8 mouse cellular contexts compared by ENCODE assay signal in the genomic region with DNA sequence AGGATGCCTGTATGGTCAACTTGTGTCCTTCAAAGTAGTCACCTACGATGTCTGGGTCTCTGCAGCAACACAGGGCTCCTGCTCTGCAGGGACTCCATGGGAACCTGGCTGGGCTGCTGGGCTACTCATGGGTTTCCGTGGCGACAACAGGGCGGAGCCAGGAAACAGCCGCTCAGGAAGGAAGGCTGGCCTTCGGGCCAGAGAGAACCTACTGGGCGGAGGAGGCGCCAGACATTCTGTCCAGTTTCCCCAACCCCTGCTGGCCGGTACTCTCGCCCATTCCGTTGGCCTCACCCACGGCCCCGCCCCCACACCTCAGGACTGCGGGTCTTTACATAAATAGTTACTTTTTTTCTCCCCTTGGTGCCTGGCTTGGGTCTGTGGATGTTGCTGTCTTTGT. TPM values are rescaled to one million over a fixed set of nuclear protein-coding genes. Genes with fewer than 3 reads are reported as not detected.
DNase-seq lines count a peak whose midpoint lies in the region; ATAC-seq and TF ChIP-seq lines count a peak whose summit lies in the region.

No protein-coding gene starts in this region.

- peak; percentile 88 for DNase-seq in 416B (ENCODE audit: low read depth)
- DNase-seq in adrenal gland, postnatal 10 days: peak; percentile 77
- peak; percentile 43 for DNase-seq in fibroblast of lung, adult 2 months (ENCODE audit: low read depth)
- DNase-seq in heart, postnatal 0 days (ENCODE audit: low spot score): peak; percentile 63
- DNase-seq in kidney, postnatal 14 days: peak; percentile 86
- DNase-seq in lung, postnatal 25 days (ENCODE audit: low spot score): peak; percentile 89
- DNase-seq in skeletal muscle tissue, adult 2 months (ENCODE audit: low read depth, low spot score): peak; percentile 47
- DNase-seq in right cerebral cortex, postnatal 4 days: no peak

- 0 out of 2 replicates have a peak overlapping the region, but pooled peaks have one; percentile 0 for H3K4me3 ChIP-seq in heart, postnatal 0 days (ENCODE audit: low read depth, low read length)

- H3K9me3 ChIP-seq in heart, postnatal 0 days (replicated peaks; ENCODE audit: control insufficient read depth, low read length): no peaks in the 10 kb centered on the region

- ATAC-seq in heart, postnatal 0 days (ENCODE audit: insufficient read depth, low read depth): peak; percentile 24

- 4% methylated on average over 14 of the region's 14 CpGs for WGBS in heart, postnatal 0 days

- H3K27me3 ChIP-seq in heart, postnatal 0 days (ENCODE audit: control insufficient read depth, insufficient read depth, low read length): peaks cover 39% of the 10 kb centered on the region

- peak overlapping the region; percentile 25 for H3K4me2 ChIP-seq in heart, postnatal 0 days (ENCODE audit: low read depth, low read length)

- H3K27ac ChIP-seq in heart, postnatal 0 days (ENCODE audit: low read depth): peak overlapping the region; percentile 77

- no peak; the same call in 1 of the 2 replicates for TF ChIP-seq CTCF in heart, postnatal 0 days (IDR thresholded peaks at IDR 0.05; ENCODE audit: low read depth)

- no peaks in the 10 kb centered on the region for H3K36me3 ChIP-seq in heart, postnatal 0 days (replicated peaks; ENCODE audit: control insufficient read depth, insufficient read depth, low read length)

- H3K4me1 ChIP-seq in heart, postnatal 0 days (ENCODE audit: control insufficient read depth, insufficient read depth): 0 out of 2 replicates have a peak, but pooled peaks cover under 1% of the 10 kb centered on the region

- TF ChIP-seq EP300 in heart, postnatal 0 days (IDR thresholded peaks at IDR 0.05; ENCODE audit: low read depth): peak; percentile 44; the same call in 1 of the 2 replicates

- H3K9ac ChIP-seq in heart, postnatal 0 days (replicated peaks; ENCODE audit: low read depth, low read length): no peak overlapping the region

RNA-seq across cellular contexts. Expression of gene Sox18, which starts 4.0 kb away (rescaled TPM):
- total RNA-seq in adrenal gland, postnatal 10 days (2021): 10 to 100 TPM; 59.1 to 62.5 TPM
- total RNA-seq in heart, postnatal 0 days (2014; rRNA removed; ENCODE audit: low replicate concordance): 31.8 and 69.4 TPM in 2 replicates
- 53.1 and 54.5 TPM in 2 replicates for polyA plus RNA-seq in heart, postnatal 0 days (2015; fragmentation: Nextera tagmentation; extraction: Ambion mirVana)

RNA-seq across cellular contexts. Expression of gene Tcea2, which starts 4.7 kb away (rescaled TPM):
- total RNA-seq in adrenal gland, postnatal 10 days (2021): 10 to 100 TPM; 11.4 to 13.5 TPM
- total RNA-seq in heart, postnatal 0 days (2014; rRNA removed; ENCODE audit: low replicate concordance): 19.6 and 21.9 TPM in 2 replicates
- polyA plus RNA-seq in heart, postnatal 0 days (2015; fragmentation: Nextera tagmentation; extraction: Ambion mirVana): 15.2 and 16.2 TPM in 2 replicates

RNA-seq across cellular contexts. Expression of gene Rgs19, which starts 18.3 kb away (rescaled TPM):
- 10 to 100 TPM; 22.4 to 23.7 TPM for total RNA-seq in adrenal gland, postnatal 10 days (2021)
- 12.4 and 72.1 TPM in 2 replicates for total RNA-seq in heart, postnatal 0 days (2014; rRNA removed; ENCODE audit: low replicate concordance)
- polyA plus RNA-seq in heart, postnatal 0 days (2015; fragmentation: Nextera tagmentation; extraction: Ambion mirVana): 13.2 and 16.4 TPM in 2 replicates

RNA-seq across cellular contexts. Expression of gene Gm29797, which starts 18.6 kb away (rescaled TPM):
- total RNA-seq in adrenal gland, postnatal 10 days (2021): not detected
- not detected in 2 replicates for total RNA-seq in heart, postnatal 0 days (2014; rRNA removed; ENCODE audit: low replicate concordance)
- polyA plus RNA-seq in heart, postnatal 0 days (2015; fragmentation: Nextera tagmentation; extraction: Ambion mirVana): not detected in 2 replicates

RNA-seq across cellular contexts. Expression of gene Lkaaear1, which starts 22.8 kb away (rescaled TPM):
- not detected for total RNA-seq in adrenal gland, postnatal 10 days (2021)
- total RNA-seq in heart, postnatal 0 days (2014; rRNA removed; ENCODE audit: low replicate concordance): not detected in 2 replicates
- not detected in 2 replicates for polyA plus RNA-seq in heart, postnatal 0 days (2015; fragmentation: Nextera tagmentation; extraction: Ambion mirVana)
